Mouse (Mus musculus) bone marrow, adult 2 months (tissue): ENCODE results near the gene Tnk1. TPM values are rescaled to one million over a fixed set of nuclear protein-coding genes. Genes with fewer than 3 reads are reported as not detected.
A peak's percentile ranks its signal among the peaks of the same experiment; 100 is the strongest.

Source experiments
- H3K27ac ChIP-seq: fragments of 200-500 bp; 2 replicates; pipeline ENCODE4 v1.5.1; 2012; ENCODE audit warnings: low read depth, mild to moderate bottlenecking, control low read depth, inconsistent platforms, low read length; ENCODE audit not compliant: control insufficient read depth, poor library complexity, insufficient read depth
- H3K4me1 ChIP-seq: fragments of 200-500 bp; 2 replicates; pipeline ENCODE4 v1.6.1; 2011; ENCODE audit warnings: low read length; ENCODE audit not compliant: control insufficient read depth, insufficient read depth
- H3K4me3 ChIP-seq: fragments of 200-500 bp; replicated peaks from 2 replicates; pipeline ENCODE3; 2011; ENCODE audit warnings: mild to moderate bottlenecking, low read depth, low read length, control low read depth; ENCODE audit not compliant: control insufficient read depth
- CTCF ChIP-seq: fragments of 200-500 bp; IDR thresholded peaks from 2 replicates; pipeline ENCODE4 v1.5.1; 2011; ENCODE audit warnings: low read length, control low read depth; ENCODE audit not compliant: control insufficient read depth, insufficient read depth
- POLR2A ChIP-seq: fragments of 200-500 bp; IDR thresholded peaks from 2 replicates; pipeline ENCODE4 v1.6.1; 2011; ENCODE audit warnings: low read depth, mild to moderate bottlenecking, control low read depth, low read length, borderline replicate concordance; ENCODE audit not compliant: control insufficient read depth
- WGBS: fragments of 180-500 bp; shearing (Covaris S2); methylation state at CpG from one replicate; pipeline ENCODE4 v1.1.7; 2018; 5-methylcytosine and 5-hydroxymethylcytosine counted together
- polyA plus RNA-seq: library from polyadenylated mRNA; stranded (reverse); fragments of >200 nt; gene quantifications from 2 replicates; pipeline ENCODE4 v1.2.4, GENCODE M21; 2011; ENCODE audit warnings: low replicate concordance; ENCODE audit not compliant: missing spikeins, insufficient read depth, insufficient read length

Gene Tnk1
- polyA plus RNA-seq, 1 experiment, result 5.4 TPM

- H3K27ac ChIP-seq, result peak overlapping the region; percentile 73
- H3K4me1 ChIP-seq, result peaks cover 2% of the 10 kb centered on the region
- under 1% methylated on average over 7 of the region's 7 CpGs for WGBS
- no peak for TF ChIP-seq CTCF
- H3K4me3 ChIP-seq, result peak overlapping the region; percentile 89
Observed at GRCm38 (mm10) chr11:69838714-69839104, 19.8 kb downstream of the Tnk1 start.

DNA sequence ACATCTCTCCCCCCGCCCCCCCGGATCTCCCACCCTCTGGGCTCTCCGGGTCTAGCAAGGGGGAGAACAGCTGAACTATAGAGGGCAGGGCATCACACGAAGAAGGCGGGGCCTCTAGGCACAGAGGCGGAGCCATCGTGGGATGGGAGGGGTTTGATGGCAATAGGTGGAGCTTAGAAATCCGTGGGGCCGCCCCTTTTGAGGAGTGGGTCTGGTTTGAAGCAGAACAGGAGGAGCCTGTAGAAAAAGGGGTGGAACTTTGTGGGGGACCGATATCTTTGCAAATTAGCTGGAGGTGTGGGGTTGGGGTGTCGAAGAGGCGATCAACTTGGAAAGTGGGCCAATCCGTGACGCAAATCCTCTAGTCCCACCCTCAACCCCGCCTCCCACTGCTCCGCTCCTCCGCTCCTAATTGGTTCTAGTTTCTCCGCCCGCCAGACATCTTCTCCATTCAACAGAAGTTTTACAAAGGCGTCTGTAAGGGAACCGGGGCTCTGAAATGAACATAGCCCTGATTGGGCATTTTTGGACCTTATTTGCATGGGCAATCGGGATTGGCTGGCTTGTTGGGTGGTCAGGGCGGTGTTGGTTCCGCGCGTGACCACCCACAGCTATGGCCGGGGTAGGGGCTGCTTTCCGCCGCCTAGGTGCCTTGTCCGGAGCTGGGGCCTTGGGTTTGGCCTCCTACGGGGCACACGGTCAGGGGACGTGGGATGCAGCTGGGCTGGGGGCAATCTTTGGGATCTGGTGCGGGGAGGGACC is 20.4 kb downstream of the Tnk1 start, which contains the start of gene Tmem256:
Gene Tmem256, plus strand, starts transcription at position 563 of the 762 bp plus-strand sequence.
- peaks cover 2% of the 10 kb centered on the region for H3K4me1 ChIP-seq
- H3K4me3 ChIP-seq, result peak within 1 kb of the TSS; percentile 89
- TF ChIP-seq POLR2A (peak; percentile 91; the same call in 1 of the 2 replicates), CTCF (no peak)
- H3K27ac ChIP-seq, result peak within 1 kb of the TSS; percentile 75
- under 1% methylated on average over 34 of the region's 34 CpGs for WGBS

DNA sequence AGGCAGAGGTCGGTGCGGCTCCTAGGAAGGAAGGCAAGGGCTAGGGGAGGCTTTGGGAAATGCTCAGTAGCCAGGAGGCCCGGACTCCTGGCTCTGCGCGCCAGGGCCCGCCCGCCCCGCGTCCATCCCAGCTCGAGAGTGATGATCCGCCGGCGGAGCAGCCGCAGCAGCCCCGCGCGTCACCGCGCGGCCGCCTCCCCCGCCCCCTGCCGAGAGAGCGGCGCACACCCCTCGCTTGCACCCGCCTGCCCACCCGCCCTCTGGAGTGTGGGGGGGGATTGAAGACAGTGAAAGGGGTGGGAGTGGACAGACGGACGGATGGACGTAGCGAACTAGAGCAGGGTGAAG is 21.0 kb downstream of the Tnk1 start, which contains the start of gene Nlgn2:
Gene Nlgn2, minus strand, starts transcription at position 181 of the 348 bp plus-strand sequence.
- peak within 1 kb of the TSS; percentile 89 for H3K4me3 ChIP-seq
- under 1% methylated on average over 32 of the region's 32 CpGs for WGBS
- H3K27ac ChIP-seq, result peak within 1 kb of the TSS; percentile 75
- TF ChIP-seq POLR2A (no peak), CTCF (no peak)
- peaks cover 2% of the 10 kb centered on the region for H3K4me1 ChIP-seq

GRCm38 (mm10) chr11:69836703-69837576 is 21.6 kb downstream of the Tnk1 start:
- 4% methylated on average over 52 of the region's 52 CpGs for WGBS
- no peak overlapping the region for H3K27ac ChIP-seq
- peaks cover 2% of the 10 kb centered on the region for H3K4me1 ChIP-seq
- peak overlapping the region; percentile 1 for H3K4me3 ChIP-seq
- TF ChIP-seq POLR2A (no peak), CTCF (no peak)

DNA sequence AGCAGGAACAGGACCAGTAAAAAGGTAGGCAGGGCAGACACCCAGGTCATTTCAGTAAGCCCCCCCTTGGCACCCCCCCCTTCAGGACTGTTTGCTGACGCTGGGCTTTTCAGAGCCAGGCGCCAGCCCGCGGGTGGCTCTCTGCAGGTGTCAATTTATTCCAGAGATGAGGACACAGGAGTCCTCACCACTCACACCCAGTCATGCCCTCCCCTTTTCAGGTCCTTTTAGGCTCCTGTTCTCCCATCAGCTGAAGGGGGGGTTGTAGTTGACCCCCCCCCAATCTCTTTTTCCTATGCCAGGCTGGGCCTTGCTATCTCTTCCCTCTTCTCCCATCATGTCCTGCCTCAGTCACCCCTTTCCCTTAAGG is 22.6 kb downstream of the Tnk1 start:
- no peak for TF ChIP-seq POLR2A
- no peak for TF ChIP-seq CTCF

GRCm38 (mm10) chr11:69835326-69835965 is 23.1 kb downstream of the Tnk1 start:
- 57% methylated on average over 9 of the region's 9 CpGs for WGBS
- no peak overlapping the region for H3K4me3 ChIP-seq
- H3K4me1 ChIP-seq, result peaks cover 2% of the 10 kb centered on the region
- TF ChIP-seq CTCF (no peak), POLR2A (no peak)
- H3K27ac ChIP-seq, result no peak overlapping the region

More for the DNA sequence above, 22.6 kb downstream of the Tnk1 start:
- Histone ChIP-seq H3K4me3 (no peak overlapping the region), H3K27ac (no peak overlapping the region), H3K4me1 (peaks cover 2% of the 10 kb centered on the region)
- 54% methylated on average over 4 of the region's 4 CpGs for WGBS

GRCm38 (mm10) chr11:69834001-69834549 is 24.5 kb downstream of the Tnk1 start:
- WGBS, result 6% methylated on average over 28 of the region's 48 CpGs

More at GRCm38 (mm10) chr11:69834001-69834549, 24.5 kb downstream of the Tnk1 start:
- peak; percentile 28; the same call in 1 of the 2 replicates for TF ChIP-seq POLR2A
- no peak for TF ChIP-seq CTCF
- Histone ChIP-seq H3K4me3 (peak overlapping the region; percentile 29), H3K4me1 (peaks cover 2% of the 10 kb centered on the region), H3K27ac (no peak overlapping the region)
